Mouse (Mus musculus): Measurements from ENCODE around the gene Zbtb2. TPM values are rescaled to one million over a fixed set of nuclear protein-coding genes. Genes with fewer than 3 reads are reported as not detected.

The Zbtb2 gene
- polyA plus RNA-seq, 1 experiment from 2014 or later = 17.9 TPM

Other genes starting within 250 kb of the Zbtb2 start
- gene Akap12, start 121.7 kb downstream of the Zbtb2 start, polyA plus RNA-seq (2015; fragmentation: Nextera tagmentation; extraction: Ambion mirVana) = 92.7 and 96.4 TPM in 2 replicates
- gene Rmnd1, start 44.3 kb upstream of the Zbtb2 start, polyA plus RNA-seq (2015; fragmentation: Nextera tagmentation; extraction: Ambion mirVana) = 65.2 and 71.0 TPM in 2 replicates
- gene Armt1, start 44.4 kb upstream of the Zbtb2 start, polyA plus RNA-seq (2015; fragmentation: Nextera tagmentation; extraction: Ambion mirVana) = 23.8 and 29.0 TPM in 2 replicates
- gene Ccdc170, start 94.4 kb upstream of the Zbtb2 start, polyA plus RNA-seq (2015; fragmentation: Nextera tagmentation; extraction: Ambion mirVana) = 2.2 and 3.9 TPM in 2 replicates
- gene Esr1, start 223.5 kb upstream of the Zbtb2 start, polyA plus RNA-seq (2015; fragmentation: Nextera tagmentation; extraction: Ambion mirVana) = 2.5 and 2.6 TPM in 2 replicates

All from kidney, embryonic 16.5 days (tissue).